Mouse (Mus musculus): Measurements from ENCODE around the gene Errfi1.
"Not testable (repeated sequence)": the region's sequence is repeated elsewhere in the genome, so short reads cannot be mapped to it uniquely, and the experiment has no call there.

Errfi1 gene

GRCm38 (mm10) chr4:150887903-150888302 lies 34.2 kb downstream of the Errfi1 start:
- DNase-seq: no peak

GRCm38 (mm10) chr4:150888492-150888891 lies 34.8 kb downstream of the Errfi1 start:
- DNase-seq: no peak

GRCm38 (mm10) chr4:150889273-150889954 lies 35.7 kb downstream of the Errfi1 start:
- DNase-seq: no peak

GRCm38 (mm10) chr4:150889955-150890315 lies 36.2 kb downstream of the Errfi1 start:
- DNase-seq: no peak

- DNase-seq: no peak
Observed at GRCm38 (mm10) chr4:150891308-150891707, 37.6 kb downstream of the Errfi1 start.

GRCm38 (mm10) chr4:150894718-150895501 lies 41.2 kb downstream of the Errfi1 start:
- no peak for DNase-seq

- DNase-seq: no peak
Observed at GRCm38 (mm10) chr4:150896896-150897624, 43.3 kb downstream of the Errfi1 start.

- DNase-seq: peak; percentile 61 to 64
Observed at GRCm38 (mm10) chr4:150898716-150899365, 45.1 kb downstream of the Errfi1 start.

- DNase-seq: no peak
Observed at GRCm38 (mm10) chr4:150900486-150900885, 46.8 kb downstream of the Errfi1 start.

- DNase-seq: peak; percentile 72 to 78
Observed at GRCm38 (mm10) chr4:150901651-150902050, 47.9 kb downstream of the Errfi1 start.

GRCm38 (mm10) chr4:150902062-150902461 lies 48.3 kb downstream of the Errfi1 start:
- no peak for DNase-seq

- no peak for DNase-seq
Observed at GRCm38 (mm10) chr4:150903091-150903742, 49.5 kb downstream of the Errfi1 start.

- DNase-seq: no peak
Observed at GRCm38 (mm10) chr4:150907099-150907498, 53.4 kb downstream of the Errfi1 start.

- not testable (repeated sequence) for DNase-seq
Observed at GRCm38 (mm10) chr4:150908512-150908911, 54.8 kb downstream of the Errfi1 start.

GRCm38 (mm10) chr4:150909451-150910156 lies 55.9 kb downstream of the Errfi1 start:
- peak; percentile 98 to 99 for DNase-seq

GRCm38 (mm10) chr4:150910164-150910951 lies 56.6 kb downstream of the Errfi1 start:
- peak in 1 of 2 experiments; percentile 41 for DNase-seq

GRCm38 (mm10) chr4:150913743-150914142 lies 60.0 kb downstream of the Errfi1 start:
- DNase-seq: no peak

- DNase-seq: peak; percentile 97 to 98
Observed at GRCm38 (mm10) chr4:150914290-150914733, 60.6 kb downstream of the Errfi1 start, which contains the start of the genes Park7 and Tnfrsf9. Gene Park7 (minus strand): TSS chr4:150914437. Gene Tnfrsf9 (plus strand): TSS chr4:150914562.

GRCm38 (mm10) chr4:150915181-150915906 lies 61.6 kb downstream of the Errfi1 start:
- no peak for DNase-seq
